Mouse (Mus musculus): ENCODE measurements around the gene Zfp422.
A peak's percentile ranks its signal among the peaks of the same experiment; 100 is the strongest.
"Not testable (repeated sequence)": the region's sequence is repeated elsewhere in the genome, so short reads cannot be mapped to it uniquely, and the experiment has no call there.

The Zfp422 gene

GRCm38 (mm10) chr6:116649811-116650210 lies 21.0 kb upstream of the Zfp422 start:
- peak; percentile 23 for DNase-seq (ENCODE audit: low spot score)

DNA sequence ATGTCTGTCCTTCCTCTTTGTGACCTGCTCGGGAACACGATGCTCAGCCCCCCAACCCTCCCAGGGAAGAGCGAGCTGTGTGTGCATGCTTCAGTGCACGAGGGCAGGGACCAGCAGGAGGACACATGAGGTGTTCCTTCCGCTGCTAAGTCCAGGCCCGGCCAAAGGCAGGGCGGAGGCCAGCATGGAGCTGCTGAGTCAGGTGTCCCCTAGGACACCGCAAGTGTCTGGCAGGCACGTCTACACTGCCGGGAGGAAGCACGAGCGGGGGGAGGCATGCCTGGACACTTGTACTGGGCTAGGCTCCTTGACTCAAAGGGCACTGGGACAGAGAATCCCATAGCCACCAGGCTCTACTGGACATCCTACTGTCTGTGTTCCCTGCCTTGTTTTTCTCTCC lies 19.0 kb upstream of the Zfp422 start:
- DNase-seq (ENCODE audit: low spot score) = no peak

DNA sequence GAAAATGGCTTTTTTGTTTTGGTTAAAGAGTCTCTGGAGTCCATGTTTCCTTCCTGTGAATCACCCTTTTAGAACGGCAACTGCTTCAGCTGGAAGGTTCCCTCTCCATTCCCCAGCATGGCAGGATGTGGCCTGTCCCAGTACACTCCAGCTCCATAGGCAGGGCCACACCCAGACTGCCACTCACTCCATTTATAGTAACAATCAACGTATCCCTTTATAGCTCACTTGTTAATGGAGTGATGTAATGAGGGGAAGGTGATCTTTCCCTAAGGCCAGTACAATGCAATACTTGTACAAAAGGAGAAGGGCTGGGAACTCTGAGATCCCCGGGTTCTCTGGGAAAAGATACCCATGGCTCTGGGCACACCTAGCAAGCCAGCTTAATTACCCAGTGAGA lies 15.5 kb upstream of the Zfp422 start:
- DNase-seq (ENCODE audit: low spot score) = no peak

DNA sequence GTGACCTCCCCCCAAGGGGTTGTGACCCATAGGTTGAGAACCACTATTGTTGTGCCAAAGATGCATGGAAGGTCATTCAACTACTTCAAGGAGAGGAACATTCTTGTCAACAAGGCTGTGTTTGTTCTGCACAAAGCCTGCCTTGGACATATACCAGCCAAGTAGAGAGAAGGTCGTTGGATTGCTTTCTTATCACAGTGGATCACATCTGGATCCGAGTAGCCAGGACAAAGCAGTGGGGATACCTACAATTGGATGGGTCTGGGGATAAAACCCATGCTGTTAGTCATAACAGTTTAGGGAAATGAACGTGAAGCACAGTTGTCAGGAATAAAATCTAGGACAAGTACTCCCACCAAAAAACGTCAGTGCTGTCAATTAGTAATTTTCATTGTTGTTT lies 15.1 kb upstream of the Zfp422 start:
- DNase-seq (ENCODE audit: low spot score) = no peak

DNA sequence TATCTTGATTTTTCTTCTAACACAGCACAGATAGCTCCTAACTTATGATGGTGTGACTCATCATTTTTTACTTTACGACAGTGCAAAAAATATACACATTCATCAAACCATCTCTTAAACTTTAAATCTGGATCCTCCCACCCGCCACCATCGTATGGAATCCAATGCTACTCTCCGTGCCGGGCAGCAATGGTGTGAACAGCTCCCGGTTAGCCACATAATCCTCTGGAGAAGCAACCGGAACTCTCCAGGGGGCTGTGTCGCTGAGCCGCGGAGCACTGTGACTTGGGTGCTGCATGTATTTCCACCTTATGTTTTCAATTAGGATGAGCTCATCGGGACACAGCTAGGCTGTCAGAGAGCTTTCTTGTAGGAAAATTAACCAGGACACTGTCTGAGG lies 14.1 kb upstream of the Zfp422 start:
- DNase-seq (ENCODE audit: low spot score) = no peak

DNA sequence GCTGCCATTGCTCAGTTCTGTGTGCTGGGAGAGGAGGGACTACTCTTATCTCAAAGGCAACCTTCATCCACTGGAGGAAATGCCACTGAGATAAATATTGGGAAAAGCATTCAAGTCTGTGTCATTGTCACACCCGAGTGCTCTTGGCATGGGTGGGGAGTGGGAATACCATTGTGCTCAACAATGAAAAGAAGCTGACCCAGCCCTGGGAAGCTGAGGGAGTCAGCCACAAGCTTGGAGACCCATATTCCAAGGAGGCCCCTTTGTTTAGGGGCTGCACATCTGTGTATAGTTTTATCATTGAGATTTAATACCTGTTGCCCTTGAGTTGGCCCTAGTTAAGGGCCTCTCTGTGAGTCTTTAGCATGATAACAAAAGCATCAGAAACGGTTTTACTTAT lies 10.9 kb upstream of the Zfp422 start:
- no peak for DNase-seq (ENCODE audit: low spot score)

- DNase-seq (ENCODE audit: low spot score) = no peak
These were observed 10.1 kb upstream of the Zfp422 start for GRCm38 (mm10) chr6:116638871-116639270.

- no peak for DNase-seq (ENCODE audit: low spot score)
These were observed 8.7 kb upstream of the Zfp422 start for GRCm38 (mm10) chr6:116637496-116637895.

DNA sequence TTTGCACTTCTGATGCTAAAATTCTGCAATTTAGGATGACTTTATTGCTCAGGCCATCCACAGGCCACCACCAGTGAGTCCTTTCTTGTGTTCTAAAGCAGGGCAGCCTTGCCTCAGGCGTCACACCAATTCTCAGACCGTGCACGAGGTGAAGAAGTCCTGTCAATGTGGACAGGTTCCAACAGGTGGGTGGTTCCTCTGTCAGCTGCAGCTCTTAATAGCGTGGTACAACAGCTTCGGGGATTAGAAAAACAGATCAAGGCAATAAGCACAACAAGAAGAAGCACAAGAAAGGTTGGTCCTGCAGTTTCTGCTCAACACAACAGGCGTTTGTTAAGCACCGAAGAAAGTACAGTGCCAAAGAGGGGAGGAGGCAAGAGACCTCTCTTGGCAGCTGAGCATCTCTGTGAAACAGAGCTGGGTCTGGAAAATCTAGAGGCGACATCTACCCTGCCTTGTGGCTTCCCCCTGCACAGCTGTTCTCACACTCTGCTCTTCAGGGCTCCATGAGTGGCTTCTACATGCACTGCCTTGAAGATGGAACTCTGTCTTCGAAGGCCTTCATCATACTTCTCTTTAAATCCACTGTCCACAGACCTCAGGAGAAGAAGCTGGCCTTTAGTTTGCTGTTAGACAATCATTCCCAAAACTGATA lies 7.9 kb upstream of the Zfp422 start:
- DNase-seq (ENCODE audit: low spot score) = no peak

GRCm38 (mm10) chr6:116635251-116636180 lies 6.7 kb upstream of the Zfp422 start:
- peak; percentile 35 for DNase-seq (ENCODE audit: low spot score)

GRCm38 (mm10) chr6:116633741-116634695 lies 5.2 kb upstream of the Zfp422 start:
- DNase-seq (ENCODE audit: low spot score) = no peak

DNA sequence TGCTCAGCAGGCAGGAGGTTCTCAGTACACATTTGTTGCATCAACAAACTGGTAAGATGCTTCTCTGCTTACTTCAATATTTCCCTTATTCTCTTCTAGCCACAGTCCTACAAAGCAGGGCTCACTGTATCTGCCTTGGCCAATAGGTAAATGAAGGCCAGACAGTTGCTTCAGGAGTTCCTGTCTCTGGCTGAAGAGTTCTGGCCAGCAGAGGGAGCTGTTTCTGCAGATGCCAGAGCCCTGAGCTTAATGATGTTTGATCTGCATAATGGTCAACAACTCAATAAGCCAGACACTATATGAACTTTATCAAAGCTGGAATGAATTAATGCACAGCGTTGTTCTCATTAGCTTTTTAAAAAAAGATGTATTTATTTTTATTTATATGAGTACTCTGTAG lies 3.3 kb upstream of the Zfp422 start:
- peak; percentile 82 for DNase-seq (ENCODE audit: low spot score)

GRCm38 (mm10) chr6:116629766-116630165 lies 967 bp upstream of the Zfp422 start:
- DNase-seq (ENCODE audit: low spot score) = no peak

DNA sequence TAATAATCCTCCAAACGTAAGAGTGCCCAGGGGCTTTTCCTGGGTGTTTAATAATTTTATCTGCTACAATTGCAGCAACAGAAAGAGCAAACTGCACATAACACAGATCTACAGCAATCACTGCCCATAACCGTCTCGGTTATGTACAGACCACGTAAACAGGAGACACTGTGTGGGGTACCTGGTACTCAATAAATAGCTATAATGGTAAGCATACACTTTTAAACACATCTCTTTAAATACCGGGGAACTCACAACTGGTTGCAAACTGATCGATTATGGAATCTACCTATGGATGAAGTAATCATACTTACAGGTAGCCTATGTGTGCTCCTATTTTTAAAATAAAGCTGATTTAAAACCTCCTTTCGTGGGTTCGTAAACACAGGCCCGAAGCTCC lies 704 bp downstream of the Zfp422 start:
- no peak for DNase-seq (ENCODE audit: low spot score)

GRCm38 (mm10) chr6:116626417-116626816 lies 2.4 kb downstream of the Zfp422 start:
- DNase-seq (ENCODE audit: low spot score) = not testable (repeated sequence)

- no peak for DNase-seq (ENCODE audit: low spot score)
These were observed 7.3 kb downstream of the Zfp422 start for GRCm38 (mm10) chr6:116621318-116622023.

DNA sequence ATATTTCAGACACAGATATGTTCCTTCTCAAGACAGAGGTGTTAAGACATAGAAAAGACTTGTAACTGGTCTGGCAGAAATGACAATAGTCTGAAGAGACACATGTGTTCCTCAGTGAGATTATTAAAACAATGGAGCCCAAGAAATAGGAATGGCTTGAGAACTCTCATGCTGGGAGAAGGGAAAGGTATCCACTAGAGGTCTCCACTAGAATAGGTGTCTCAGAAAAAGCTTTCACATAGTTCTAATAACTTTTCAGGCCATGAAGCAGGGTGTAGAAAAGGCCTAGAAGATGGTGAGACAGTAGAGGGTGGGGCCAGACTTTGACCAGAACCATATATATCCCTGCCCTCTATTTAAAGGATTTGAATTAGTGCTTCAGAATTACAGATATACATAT lies 10.7 kb downstream of the Zfp422 start:
- no peak for DNase-seq (ENCODE audit: low spot score)

- DNase-seq (ENCODE audit: low spot score) = no peak
These were observed 13.1 kb downstream of the Zfp422 start for GRCm38 (mm10) chr6:116615719-116616118.

DNA sequence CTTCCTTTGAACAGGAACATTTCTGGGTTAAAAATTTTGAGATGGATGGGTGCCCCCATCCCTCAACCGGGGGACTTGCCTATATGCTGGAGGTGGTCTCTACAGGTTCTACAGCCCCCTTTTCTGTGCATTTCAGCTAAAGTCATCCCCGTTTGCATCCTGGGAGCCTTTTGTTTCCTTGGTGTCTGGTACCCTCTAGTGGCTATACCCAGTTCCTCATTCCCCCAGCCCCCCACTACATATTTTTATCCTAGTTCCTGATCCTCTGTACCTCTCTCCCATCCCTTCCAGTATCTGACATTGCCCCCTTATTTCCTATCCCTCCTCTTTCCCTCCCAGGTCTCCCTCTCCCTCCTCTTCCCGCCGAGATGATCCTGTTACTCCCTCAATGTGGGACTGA lies 21.6 kb downstream of the Zfp422 start:
- no peak for DNase-seq (ENCODE audit: low spot score)

GRCm38 (mm10) chr6:116600969-116601368 lies 27.8 kb downstream of the Zfp422 start:
- DNase-seq (ENCODE audit: low spot score) = not testable (repeated sequence)

DNA sequence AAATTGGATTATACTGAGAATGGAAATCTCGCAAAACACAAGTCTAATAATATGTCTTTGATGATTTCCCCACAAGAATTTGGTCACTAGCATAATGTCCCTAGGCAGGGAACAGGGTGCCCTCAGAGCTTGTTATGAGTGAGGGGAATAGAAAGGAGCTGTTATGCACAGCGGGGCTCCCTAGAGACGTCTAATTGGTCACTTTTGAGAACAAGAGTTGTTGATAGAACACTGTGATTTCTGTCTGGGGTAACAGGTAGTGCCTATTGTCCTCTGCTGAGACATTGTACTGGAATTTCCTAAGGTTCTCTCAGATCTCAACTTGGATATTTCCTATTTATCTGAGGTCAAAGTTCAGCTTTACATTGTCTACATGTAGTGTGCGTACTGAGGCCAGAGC lies 44.7 kb downstream of the Zfp422 start, which contains the start of gene Olfr215:
Gene Olfr215, minus strand, starts transcription at position 101 of the 400 bp plus-strand sequence.
- DNase-seq (ENCODE audit: low spot score) = no peak

Data from urinary bladder, postnatal 25 days (tissue).